Comparison of ENCODE assay signal across 23 mouse cellular contexts in genomic region chr6:134434866-134435390, GRCm38 (mm10). TPM values are rescaled to one million over a fixed set of nuclear protein-coding genes. Genes with fewer than 3 reads are reported as not detected.
"Had no signal": no experiment of that assay in that cellular context is flagged by ENCODE, and none has a peak within 500 bp of the region (broad histone marks: within the 10 kb centered on the region; RNA-seq: fewer than 3 reads in every experiment).

No protein-coding gene starts in this region.

- H3K9ac ChIP-seq: kidney, embryonic 15.5 days; limb, embryonic 13.5 days; liver, embryonic 12.5 days; liver, embryonic 15.5 days; lung, embryonic 15.5 days; midbrain, embryonic 12.5 days; midbrain, embryonic 15.5 days; stomach, embryonic 15.5 days had no signal

- H3K27ac ChIP-seq: kidney, embryonic 15.5 days; limb, embryonic 10.5 days; limb, embryonic 13.5 days; liver, embryonic 12.5 days; liver, embryonic 15.5 days; lung, embryonic 15.5 days; midbrain, embryonic 12.5 days; midbrain, embryonic 15.5 days; stomach, embryonic 15.5 days had no signal

- ATAC-seq: intestine, postnatal 0 days; liver, embryonic 12.5 days; midbrain, embryonic 15.5 days had no signal

- H3K27me3 ChIP-seq: kidney, embryonic 15.5 days; limb, embryonic 13.5 days; liver, embryonic 15.5 days; lung, embryonic 15.5 days; midbrain, embryonic 15.5 days; stomach, embryonic 15.5 days had no signal

- H3K9me3 ChIP-seq: kidney, embryonic 15.5 days; limb, embryonic 10.5 days; limb, embryonic 13.5 days; liver, embryonic 12.5 days; liver, embryonic 15.5 days; lung, embryonic 15.5 days; midbrain, embryonic 12.5 days; midbrain, embryonic 15.5 days; stomach, embryonic 15.5 days had no signal

- H3K36me3 ChIP-seq: kidney, embryonic 15.5 days; limb, embryonic 10.5 days; limb, embryonic 13.5 days; liver, embryonic 12.5 days; liver, embryonic 15.5 days; lung, embryonic 15.5 days; midbrain, embryonic 12.5 days; midbrain, embryonic 15.5 days; stomach, embryonic 15.5 days had no signal

- H3K4me1 ChIP-seq: liver, embryonic 12.5 days; liver, embryonic 15.5 days had no signal

- DNase-seq: kidney, adult 2 months; kidney, postnatal 10 days; kidney, postnatal 36 days; liver; lung, adult 18-20 months; lung, postnatal 10 days; lung, postnatal 36 days; right cerebral cortex, adult 18-20 months; right cerebral cortex, postnatal 25 days; spleen, adult 18-20 months; thymus, adult 18-20 months; thymus, postnatal 36 days had no signal

- H3K4me2 ChIP-seq: kidney, embryonic 15.5 days; limb, embryonic 13.5 days; liver, embryonic 12.5 days; liver, embryonic 15.5 days; lung, embryonic 15.5 days; midbrain, embryonic 12.5 days; midbrain, embryonic 15.5 days; stomach, embryonic 15.5 days had no signal

- H3K4me3 ChIP-seq: kidney, embryonic 15.5 days; limb, embryonic 10.5 days; limb, embryonic 13.5 days; liver, embryonic 12.5 days; liver, embryonic 15.5 days; lung, embryonic 15.5 days; midbrain, embryonic 12.5 days; midbrain, embryonic 15.5 days; stomach, embryonic 15.5 days had no signal

RNA-seq across cellular contexts. Expression of gene Bcl2l14, which starts 38.8 kb away (rescaled TPM):
- polyA plus RNA-seq: neural tube, embryonic 11.5 days had no signal
